Mouse (Mus musculus) megakaryocyte, embryonic 14.5 days (primary cell): ENCODE data around the gene Crxos. TPM values are rescaled to one million over a fixed set of nuclear protein-coding genes. Genes with fewer than 3 reads are reported as not detected.
A peak's percentile ranks its signal among the peaks of the same experiment; 100 is the strongest.

Experiments used
- H3K27me3 ChIP-seq: replicated peaks from 2 replicates; pipeline ENCODE3; 2012; ENCODE audit warnings: inconsistent platforms
- H3K36me3 ChIP-seq: replicated peaks from 2 replicates; pipeline ENCODE3; 2012; ENCODE audit warnings: low read length, inconsistent platforms, mixed read lengths
- H3K4me1 ChIP-seq: 2 replicates; pipeline ENCODE4 v1.6.1; 2012; ENCODE audit warnings: inconsistent platforms
- H3K4me3 ChIP-seq: replicated peaks from 2 replicates; pipeline ENCODE3; 2012; ENCODE audit warnings: moderate library complexity, mild to moderate bottlenecking, inconsistent platforms
- H3K9me3 ChIP-seq: 2 replicates; pipeline ENCODE4 v1.6.1; 2012; ENCODE audit warnings: inconsistent platforms
- FLI1 ChIP-seq: IDR thresholded peaks from 2 replicates; pipeline ENCODE4 v1.6.1; 2012; ENCODE audit warnings: low read length, inconsistent platforms, mixed read lengths
- GATA1 ChIP-seq: IDR thresholded peaks from 3 replicates; pipeline ENCODE4 v1.6.1; 2012; ENCODE audit warnings: mixed read lengths, low read length, inconsistent platforms, borderline replicate concordance
- polyA plus RNA-seq: library from polyadenylated mRNA; stranded (reverse); fragments of >175 nt; gene quantifications from 2 replicates; pipeline ENCODE4 v1.2.3, GENCODE M21; 2012; ENCODE audit warnings: low replicate concordance; ENCODE audit not compliant: insufficient read depth

The Crxos gene
- polyA plus RNA-seq, 1 experiment: not detected

DNA sequence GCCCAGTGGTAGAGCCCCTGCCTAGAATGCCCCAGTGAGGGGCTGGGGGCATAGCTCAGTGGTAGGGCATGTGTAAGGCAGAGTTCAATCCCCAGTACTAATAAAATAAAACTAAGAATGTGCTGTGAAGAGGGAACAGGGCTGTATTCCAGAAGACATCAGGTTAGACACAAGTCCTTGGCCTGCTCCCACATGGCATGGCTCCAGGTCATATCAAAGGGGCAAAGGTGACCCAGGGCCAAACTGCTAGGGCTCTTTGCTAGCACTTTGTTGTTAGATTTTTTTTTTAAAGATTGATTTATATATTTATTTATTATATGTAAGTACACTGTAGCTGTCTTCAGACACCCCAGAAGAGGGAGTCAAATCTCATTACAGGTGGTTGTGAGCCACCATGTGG lies 36.0 kb downstream of the Crxos start:
- no peak overlapping the region for H3K4me3 ChIP-seq
- H3K4me1 ChIP-seq: peaks cover 47% of the 10 kb centered on the region
- H3K9me3 ChIP-seq: no peaks in the 10 kb centered on the region
- no peaks in the 10 kb centered on the region for H3K27me3 ChIP-seq
- no peak for TF ChIP-seq FLI1
- TF ChIP-seq GATA1: no peak
- H3K36me3 ChIP-seq: peaks cover 49% of the 10 kb centered on the region

- Histone ChIP-seq H3K36me3 (peaks cover 47% of the 10 kb centered on the region), H3K9me3 (no peaks in the 10 kb centered on the region), H3K4me1 (peaks cover 43% of the 10 kb centered on the region), H3K27me3 (no peaks in the 10 kb centered on the region), H3K4me3 (peak overlapping the region; percentile 57)
- TF ChIP-seq FLI1 (no peak), GATA1 (no peak)
These were observed 37.5 kb downstream of the Crxos start for GRCm38 (mm10) chr7:15919947-15920346.

DNA sequence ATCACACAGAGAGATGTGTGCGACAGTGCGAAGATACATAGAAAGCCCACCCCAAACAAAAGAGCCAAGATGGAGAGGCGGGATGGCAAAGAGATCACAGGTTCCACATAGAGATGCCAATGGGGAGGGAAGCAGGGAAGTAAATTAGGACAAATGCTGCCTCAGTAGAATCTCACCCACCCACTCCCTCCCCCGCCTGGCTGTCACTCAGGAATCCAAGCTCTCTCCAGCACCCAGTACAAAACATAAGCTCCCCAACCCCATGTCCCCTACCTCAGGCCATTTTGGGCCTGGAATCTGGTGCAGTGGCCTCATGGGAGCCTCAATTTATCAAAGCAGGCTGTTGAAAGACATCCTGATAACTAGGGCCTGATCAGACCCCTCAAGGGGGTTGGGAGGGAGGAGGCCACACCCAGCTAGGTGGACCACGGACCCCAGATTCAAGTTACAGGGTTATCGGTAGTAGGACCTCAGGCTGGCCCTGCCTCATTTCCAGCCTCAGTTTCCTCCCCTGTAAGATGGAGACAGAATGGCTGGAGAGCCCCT lies 38.3 kb downstream of the Crxos start:
- Histone ChIP-seq H3K9me3 (no peaks in the 10 kb centered on the region), H3K4me3 (peak overlapping the region; percentile 97), H3K36me3 (peaks cover 46% of the 10 kb centered on the region), H3K4me1 (peaks cover 43% of the 10 kb centered on the region), H3K27me3 (peaks cover 2% of the 10 kb centered on the region)
- TF ChIP-seq FLI1 (no peak), GATA1 (no peak)

- H3K27me3 ChIP-seq: peaks cover 2% of the 10 kb centered on the region
- peak overlapping the region; percentile 97 for H3K4me3 ChIP-seq
- no peaks in the 10 kb centered on the region for H3K9me3 ChIP-seq
- H3K36me3 ChIP-seq: peaks cover 38% of the 10 kb centered on the region
- TF ChIP-seq GATA1 (no peak), FLI1 (no peak)
- peaks cover 43% of the 10 kb centered on the region for H3K4me1 ChIP-seq
These were observed 39.4 kb downstream of the Crxos start for GRCm38 (mm10) chr7:15921796-15922195.

DNA sequence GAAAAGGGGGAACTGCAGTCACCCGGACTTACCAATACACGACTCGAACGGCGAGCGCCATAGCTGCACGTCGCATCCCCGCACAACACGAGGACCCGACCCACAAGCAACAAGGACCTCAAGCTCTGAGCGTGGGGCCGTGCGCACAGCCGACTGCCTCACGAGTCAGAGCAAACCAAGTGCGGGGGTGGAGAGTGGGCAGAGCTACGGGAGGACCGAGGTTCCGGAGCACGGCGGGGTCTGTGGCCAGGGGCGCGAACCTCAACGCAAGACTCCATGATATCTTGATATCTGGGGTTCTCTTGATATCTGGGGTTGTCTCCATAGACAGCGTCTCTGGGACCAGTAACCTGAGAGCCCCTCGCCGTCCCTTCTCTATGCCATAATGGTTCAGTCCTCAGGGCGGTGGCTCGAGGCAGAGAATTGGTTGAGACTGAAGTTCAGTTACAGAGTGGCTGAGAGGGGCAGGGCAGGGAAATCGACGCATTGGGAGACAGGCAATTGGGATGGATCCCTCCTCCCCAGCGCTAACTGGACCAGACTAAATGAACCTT lies 39.9 kb downstream of the Crxos start, which contains the start of gene Selenow:
Gene Selenow (minus strand): TSS at position 183 of the 554 bp plus-strand sequence.
- H3K4me1 ChIP-seq: peaks cover 43% of the 10 kb centered on the region
- no peak for TF ChIP-seq FLI1
- no peak for TF ChIP-seq GATA1

DNA sequence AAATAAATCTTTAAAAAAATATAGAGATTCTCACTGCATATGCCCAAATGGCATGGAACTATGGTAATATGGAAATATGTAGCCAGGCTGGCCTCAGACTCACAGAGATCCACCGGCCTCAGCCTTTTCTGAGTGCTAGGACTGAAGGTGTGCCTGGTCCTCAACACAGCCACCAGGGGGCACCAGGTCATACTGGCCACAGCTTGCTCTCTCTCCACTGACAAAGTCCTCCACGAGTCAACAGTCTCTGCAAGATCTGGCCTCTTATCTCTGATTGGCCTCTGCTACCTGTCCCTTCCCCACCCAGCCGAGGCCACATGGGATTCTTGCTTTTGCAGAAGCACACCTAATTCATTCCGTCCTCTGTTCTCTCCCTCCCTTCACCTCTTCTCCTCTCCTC lies 47.5 kb downstream of the Crxos start:
- peaks cover 3% of the 10 kb centered on the region for H3K36me3 ChIP-seq
- H3K9me3 ChIP-seq: no peaks in the 10 kb centered on the region
- H3K4me1 ChIP-seq: peaks cover 29% of the 10 kb centered on the region
- H3K27me3 ChIP-seq: peaks cover 2% of the 10 kb centered on the region
- no peak for TF ChIP-seq GATA1
- TF ChIP-seq FLI1: no peak
- peak overlapping the region; percentile 7 for H3K4me3 ChIP-seq

More for the DNA sequence above, 39.9 kb downstream of the Crxos start, which contains the start of gene Selenow:
- peaks cover 2% of the 10 kb centered on the region for H3K27me3 ChIP-seq
- peaks cover 33% of the 10 kb centered on the region for H3K36me3 ChIP-seq
- peak within 1 kb of the TSS; percentile 97 for H3K4me3 ChIP-seq
- no peaks in the 10 kb centered on the region for H3K9me3 ChIP-seq

- Histone ChIP-seq H3K36me3 (peaks cover 9% of the 10 kb centered on the region), H3K27me3 (peaks cover 2% of the 10 kb centered on the region), H3K9me3 (no peaks in the 10 kb centered on the region), H3K4me3 (no peak overlapping the region), H3K4me1 (peaks cover 31% of the 10 kb centered on the region)
- TF ChIP-seq GATA1: no peak
- TF ChIP-seq FLI1: no peak
These were observed 48.1 kb downstream of the Crxos start for GRCm38 (mm10) chr7:15930543-15930942.

- TF ChIP-seq GATA1: no peak
- no peak for TF ChIP-seq FLI1
- H3K4me1 ChIP-seq: peaks cover 31% of the 10 kb centered on the region
- peaks cover 16% of the 10 kb centered on the region for H3K36me3 ChIP-seq
- no peak overlapping the region for H3K4me3 ChIP-seq
- H3K9me3 ChIP-seq: no peaks in the 10 kb centered on the region
- H3K27me3 ChIP-seq: no peaks in the 10 kb centered on the region
These were observed 49.2 kb downstream of the Crxos start for GRCm38 (mm10) chr7:15931635-15932034.

GRCm38 (mm10) chr7:15933437-15934359 lies 51.3 kb downstream of the Crxos start:
- Histone ChIP-seq H3K36me3 (peaks cover 37% of the 10 kb centered on the region), H3K27me3 (no peaks in the 10 kb centered on the region), H3K4me3 (peak overlapping the region; percentile 5), H3K4me1 (peaks cover 31% of the 10 kb centered on the region), H3K9me3 (no peaks in the 10 kb centered on the region)
- TF ChIP-seq FLI1 (no peak), GATA1 (no peak)
